Mouse (Mus musculus) granulocyte monocyte progenitor cell, adult 5-6 weeks (primary cell): ENCODE results near the gene Rpl27. TPM values are rescaled to one million over a fixed set of nuclear protein-coding genes. Genes with fewer than 3 reads are reported as not detected.

Source experiments
- total RNA-seq, 2 experiments: library from RNA; stranded (forward) in 1 of 2; stranded (reverse) in 1 of 2; fragments of 200-712, 200-1000 nt in 1 of 2; fragments of >200 nt in 1 of 2; fragmentation: Nextera tagmentation in 1 of 2; gene quantifications; 2 replicates each; pipeline ENCODE4 v1.2.3; 2014 to 2017

Gene Rpl27
- total RNA-seq, 2 experiments from 2014 or later, result 795 to 1,057 TPM

Other genes starting within 250 kb of the Rpl27 start
- 15.2 and 31.0 TPM in 2 replicates for gene Ezh1, start 215.8 kb upstream of the Rpl27 start, total RNA-seq (2014; fragmentation: Nextera tagmentation)
- gene Ezh1, start 215.8 kb upstream of the Rpl27 start, total RNA-seq (2017), result 13.6 and 17.7 TPM in 2 replicates
- not detected in 2 replicates for gene Ramp2, start 196.3 kb upstream of the Rpl27 start, total RNA-seq (2014; fragmentation: Nextera tagmentation)
- gene Ramp2, start 196.3 kb upstream of the Rpl27 start, total RNA-seq (2017), result 0.98 and 1.4 TPM in 2 replicates
- 176 and 203 TPM in 2 replicates for gene Vps25, start 188.6 kb upstream of the Rpl27 start, total RNA-seq (2014; fragmentation: Nextera tagmentation)
- gene Vps25, start 188.6 kb upstream of the Rpl27 start, total RNA-seq (2017), result 76.7 and 80.4 TPM in 2 replicates
- not detected in 2 replicates for gene Wnk4, start 181.7 kb upstream of the Rpl27 start, total RNA-seq (2014; fragmentation: Nextera tagmentation)
- gene Wnk4, start 181.7 kb upstream of the Rpl27 start, total RNA-seq (2017), result 2.6 TPM in 1 of 2 replicates, not detected in the other
- not detected in 2 replicates for gene Cntd1, start 163.3 kb upstream of the Rpl27 start, total RNA-seq (2014; fragmentation: Nextera tagmentation)
- gene Cntd1, start 163.3 kb upstream of the Rpl27 start, total RNA-seq (2017), result 0.72 and 3.3 TPM in 2 replicates
- 53.2 and 61.3 TPM in 2 replicates for gene Coa3, start 163.2 kb upstream of the Rpl27 start, total RNA-seq (2014; fragmentation: Nextera tagmentation)
- gene Coa3, start 163.2 kb upstream of the Rpl27 start, total RNA-seq (2017), result 32.3 and 35.5 TPM in 2 replicates
- 58.4 and 81.1 TPM in 2 replicates for gene Becn1, start 140.0 kb upstream of the Rpl27 start, total RNA-seq (2014; fragmentation: Nextera tagmentation)
- 177 and 214 TPM in 2 replicates for gene Becn1, start 140.0 kb upstream of the Rpl27 start, total RNA-seq (2017)
- gene Psme3, start 126.1 kb upstream of the Rpl27 start, total RNA-seq (2014; fragmentation: Nextera tagmentation), result 163 and 205 TPM in 2 replicates
- gene Psme3, start 126.1 kb upstream of the Rpl27 start, total RNA-seq (2017), result 121 and 138 TPM in 2 replicates
- 2.8 and 3.7 TPM in 2 replicates for gene Aoc2, start 117.2 kb upstream of the Rpl27 start, total RNA-seq (2014; fragmentation: Nextera tagmentation)
- gene Aoc2, start 117.2 kb upstream of the Rpl27 start, total RNA-seq (2017), result 1.8 and 2.0 TPM in 2 replicates
- gene Aoc3, start 111.7 kb upstream of the Rpl27 start, total RNA-seq (2014; fragmentation: Nextera tagmentation), result not detected in 2 replicates
- not detected in 2 replicates for gene Aoc3, start 111.7 kb upstream of the Rpl27 start, total RNA-seq (2017)
- not detected in 2 replicates for gene G6pc, start 74.7 kb upstream of the Rpl27 start, total RNA-seq (2014; fragmentation: Nextera tagmentation)
- gene G6pc, start 74.7 kb upstream of the Rpl27 start, total RNA-seq (2017), result not detected in 2 replicates
- gene Aarsd1, start 24.7 kb upstream of the Rpl27 start, total RNA-seq (2014; fragmentation: Nextera tagmentation), result 59.3 and 82.3 TPM in 2 replicates
- gene Aarsd1, start 24.7 kb upstream of the Rpl27 start, total RNA-seq (2017), result 63.1 and 74.5 TPM in 2 replicates
- gene Gm27029, start 17.5 kb upstream of the Rpl27 start, total RNA-seq (2014; fragmentation: Nextera tagmentation), result 6.6 TPM in 1 of 2 replicates, not detected in the other
- gene Gm27029, start 17.5 kb upstream of the Rpl27 start, total RNA-seq (2017), result 7.8 TPM in 1 of 2 replicates, not detected in the other
- 5.7 and 8.1 TPM in 2 replicates for gene Rundc1, start 17.2 kb upstream of the Rpl27 start, total RNA-seq (2014; fragmentation: Nextera tagmentation)
- gene Rundc1, start 17.2 kb upstream of the Rpl27 start, total RNA-seq (2017), result 4.3 and 6.0 TPM in 2 replicates
- 0.49 and 2.7 TPM in 2 replicates for gene Ptges3l, start 17.0 kb upstream of the Rpl27 start, total RNA-seq (2014; fragmentation: Nextera tagmentation)
- 0.52 and 9.1 TPM in 2 replicates for gene Ptges3l, start 17.0 kb upstream of the Rpl27 start, total RNA-seq (2017)
- gene Ifi35, start 6.1 kb downstream of the Rpl27 start, total RNA-seq (2014; fragmentation: Nextera tagmentation), result 26.9 and 29.5 TPM in 2 replicates
- gene Ifi35, start 6.1 kb downstream of the Rpl27 start, total RNA-seq (2017), result 27.7 and 33.0 TPM in 2 replicates
- gene Rnd2, start 22.7 kb downstream of the Rpl27 start, total RNA-seq (2014; fragmentation: Nextera tagmentation), result 1.4 and 3.0 TPM in 2 replicates
- gene Rnd2, start 22.7 kb downstream of the Rpl27 start, total RNA-seq (2017), result 0.52 and 2.2 TPM in 2 replicates
- gene Vat1, start 23.9 kb downstream of the Rpl27 start, total RNA-seq (2014; fragmentation: Nextera tagmentation), result 77.1 and 85.8 TPM in 2 replicates
- gene Vat1, start 23.9 kb downstream of the Rpl27 start, total RNA-seq (2017), result 56.3 and 66.2 TPM in 2 replicates
- 26.6 and 34.0 TPM in 2 replicates for gene Brca1, start 109.7 kb downstream of the Rpl27 start, total RNA-seq (2014; fragmentation: Nextera tagmentation)
- 38.5 and 39.0 TPM in 2 replicates for gene Brca1, start 109.7 kb downstream of the Rpl27 start, total RNA-seq (2017)
- 33.2 and 45.0 TPM in 2 replicates for gene Nbr1, start 109.9 kb downstream of the Rpl27 start, total RNA-seq (2014; fragmentation: Nextera tagmentation)
- gene Nbr1, start 109.9 kb downstream of the Rpl27 start, total RNA-seq (2017), result 38.6 and 41.4 TPM in 2 replicates
- 4.3 and 6.3 TPM in 2 replicates for gene Tmem106a, start 139.9 kb downstream of the Rpl27 start, total RNA-seq (2014; fragmentation: Nextera tagmentation)
- 0.78 and 1.4 TPM in 2 replicates for gene Tmem106a, start 139.9 kb downstream of the Rpl27 start, total RNA-seq (2017)
- not detected in 2 replicates for gene Gm11634, start 157.0 kb downstream of the Rpl27 start, total RNA-seq (2014; fragmentation: Nextera tagmentation)
- gene Gm11634, start 157.0 kb downstream of the Rpl27 start, total RNA-seq (2017), result not detected in 2 replicates
- 6.4 and 28.8 TPM in 2 replicates for gene Rdm1, start 184.9 kb downstream of the Rpl27 start, total RNA-seq (2014; fragmentation: Nextera tagmentation)
- gene Rdm1, start 184.9 kb downstream of the Rpl27 start, total RNA-seq (2017), result 6.2 and 17.0 TPM in 2 replicates
- 1.1 TPM in 1 of 2 replicates, not detected in the other for gene Arl4d, start 223.2 kb downstream of the Rpl27 start, total RNA-seq (2014; fragmentation: Nextera tagmentation)
- gene Arl4d, start 223.2 kb downstream of the Rpl27 start, total RNA-seq (2017), result 0.34 and 0.77 TPM in 2 replicates